Mouse (Mus musculus): ENCODE results near the gene Olfr173. TPM values are rescaled to one million over a fixed set of nuclear protein-coding genes. Genes with fewer than 3 reads are reported as not detected.

Olfr173 gene
- not detected in 2 replicates for polyA plus RNA-seq (2012; rRNA removed; ENCODE audit: low replicate concordance)

DNA sequence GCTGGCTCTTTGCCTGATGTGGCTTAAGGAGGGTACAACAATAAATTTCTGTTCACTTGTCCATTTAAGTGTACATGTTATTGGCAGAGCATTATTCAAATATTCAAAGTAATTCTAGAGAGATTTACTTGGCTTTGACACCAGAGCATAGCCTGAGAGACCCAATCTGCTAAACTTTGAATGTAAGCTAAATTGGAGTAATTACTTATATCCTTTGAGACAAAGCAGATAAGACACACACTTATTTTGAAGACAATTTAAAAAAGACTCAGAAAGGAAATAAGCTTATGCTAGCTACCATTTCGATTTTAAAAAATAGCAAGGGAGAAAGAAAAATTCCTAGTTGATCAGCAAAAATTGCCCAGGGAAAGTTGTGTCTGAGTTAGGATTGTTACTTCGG is at the start of gene Olfr173:
TSS of gene Olfr173 (minus strand) at position 101 of the 400 bp plus-strand sequence.

DNA sequence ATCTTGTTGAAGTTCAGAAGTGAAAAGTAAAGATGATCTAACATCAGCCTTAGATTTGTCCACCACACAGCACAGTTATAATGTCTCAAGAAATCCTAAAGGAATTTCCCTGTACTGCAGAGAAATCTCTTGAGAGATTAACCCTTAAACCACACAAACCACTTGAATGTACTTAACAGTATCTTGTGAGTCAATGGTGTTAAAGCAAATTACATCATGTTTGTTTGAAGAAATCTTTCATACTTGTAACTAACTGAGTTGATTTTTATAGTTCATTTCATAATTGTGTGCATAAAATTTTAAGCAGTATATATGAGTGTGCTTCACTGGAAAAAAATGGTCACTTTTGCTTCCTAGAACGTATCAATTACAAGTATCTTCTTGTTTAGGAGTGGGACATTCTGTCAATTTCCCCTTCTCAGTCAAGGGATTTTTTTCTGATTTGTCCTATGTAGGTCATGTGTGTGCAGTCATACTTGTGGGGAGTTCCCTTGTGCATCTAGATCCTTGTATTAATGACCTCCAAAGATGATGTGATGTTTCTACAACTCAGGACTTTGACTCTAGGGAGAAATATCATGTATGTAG is 26.8 kb upstream of the Olfr173 start, which contains the start of gene Olfr175-ps1:
TSS of gene Olfr175-ps1 (minus strand) at position 51 of the 588 bp plus-strand sequence.

DNA sequence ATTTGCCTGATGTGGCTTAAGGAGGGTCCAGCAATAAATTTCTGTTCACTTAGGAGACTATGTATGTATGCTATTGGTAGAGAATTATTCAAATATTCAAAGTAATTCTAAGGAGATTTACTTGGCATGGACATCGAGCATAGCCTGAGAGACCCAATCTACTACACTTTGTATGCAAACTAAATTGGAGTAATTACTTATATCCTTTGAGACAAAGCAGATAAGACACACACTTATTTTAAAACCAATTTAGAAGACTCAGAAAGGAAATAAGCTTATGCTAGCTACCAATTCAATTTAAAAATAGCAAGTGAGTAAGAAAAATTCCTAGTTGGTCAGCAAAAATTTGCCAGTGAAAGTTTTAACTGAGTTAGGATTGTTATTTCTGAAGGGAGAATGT is 37.0 kb downstream of the Olfr173 start, which contains the start of gene Olfr172:
TSS of gene Olfr172 (minus strand) at position 101 of the 400 bp plus-strand sequence.

Other genes starting within 250 kb of the Olfr173 start
- not detected in 2 replicates for gene Gm813, start 183.3 kb downstream of the Olfr173 start, polyA plus RNA-seq (2012; rRNA removed; ENCODE audit: low replicate concordance)
- not detected in 2 replicates for gene E330017A01Rik, start 161.5 kb downstream of the Olfr173 start, polyA plus RNA-seq (2012; rRNA removed; ENCODE audit: low replicate concordance)
- 5.9 and 11.2 TPM in 2 replicates for gene Cpox, start 130.0 kb downstream of the Olfr173 start, polyA plus RNA-seq (2012; rRNA removed; ENCODE audit: low replicate concordance)
- gene Gpr15, start 81.2 kb downstream of the Olfr173 start, polyA plus RNA-seq (2012; rRNA removed; ENCODE audit: low replicate concordance): 0.06 and 0.11 TPM in 2 replicates
- gene Cldnd1, start 72.4 kb downstream of the Olfr173 start, polyA plus RNA-seq (2012; rRNA removed; ENCODE audit: low replicate concordance): 40.9 and 84.8 TPM in 2 replicates
- gene Olfr172, start 37.1 kb downstream of the Olfr173 start, polyA plus RNA-seq (2012; rRNA removed; ENCODE audit: low replicate concordance): not detected in 2 replicates
- gene Olfr175-ps1, start 26.5 kb upstream of the Olfr173 start, polyA plus RNA-seq (2012; rRNA removed; ENCODE audit: low replicate concordance): not detected in 2 replicates
- not detected in 2 replicates for gene Olfr177, start 74.5 kb upstream of the Olfr173 start, polyA plus RNA-seq (2012; rRNA removed; ENCODE audit: low replicate concordance)
- gene Olfr178, start 91.8 kb upstream of the Olfr173 start, polyA plus RNA-seq (2012; rRNA removed; ENCODE audit: low replicate concordance): not detected in 2 replicates
- not detected in 2 replicates for gene Olfr181, start 128.5 kb upstream of the Olfr173 start, polyA plus RNA-seq (2012; rRNA removed; ENCODE audit: low replicate concordance)
- not detected in 2 replicates for gene Olfr180, start 129.1 kb upstream of the Olfr173 start, polyA plus RNA-seq (2012; rRNA removed; ENCODE audit: low replicate concordance)
- gene Olfr183, start 195.1 kb upstream of the Olfr173 start, polyA plus RNA-seq (2012; rRNA removed; ENCODE audit: low replicate concordance): not detected in 2 replicates
- gene Olfr186, start 230.0 kb upstream of the Olfr173 start, polyA plus RNA-seq (2012; rRNA removed; ENCODE audit: low replicate concordance): not detected in 2 replicates
- not detected in 2 replicates for gene Olfr187, start 239.5 kb upstream of the Olfr173 start, polyA plus RNA-seq (2012; rRNA removed; ENCODE audit: low replicate concordance)

All from subcutaneous adipose tissue, adult 2 months (tissue).